Mouse (Mus musculus) liver, embryonic 14.5 days (tissue): Measurements from ENCODE around the gene Mfap4.

Experiments
- CTCF ChIP-seq: IDR thresholded peaks from 2 replicates; pipeline ENCODE4 v1.5.1; 2016; ENCODE audit warnings: antibody characterized with exemption, low read depth, control low read depth
- EP300 ChIP-seq: IDR thresholded peaks from 2 replicates; pipeline ENCODE4 v1.6.1; 2016; ENCODE audit warnings: antibody characterized with exemption, low read depth

GRCm38 (mm10) chr11:61504713-61505257 lies 19.6 kb downstream of the Mfap4 start, which contains the start of gene B9d1:
- peak; percentile 97 for TF ChIP-seq CTCF
- no peak for TF ChIP-seq EP300
